Mouse (Mus musculus) MEL (cell line): ENCODE data around the gene Syt1.

Experiments
- CHD2 ChIP-seq: IDR thresholded peaks from 2 replicates; pipeline ENCODE4 v1.6.1; 2011; ENCODE audit warnings: low read length, improper control_type of control experiment
- CTCF ChIP-seq, 3 experiments: IDR thresholded peaks in 2 of 3; conservative IDR thresholded peaks in 1 of 3; 2 replicates each; pipeline ENCODE4 v1.5.1; 2011 to 2012; ENCODE audit warnings: low read length in 3 of 3, low read depth in 2 of 3, mild to moderate bottlenecking in 2 of 3, improper control_type of control experiment in 1 of 3, inconsistent platforms in 1 of 3, mixed read lengths in 1 of 3, moderate library complexity in 1 of 3; ENCODE audit not compliant: control insufficient read depth in 1 of 3, insufficient read depth in 1 of 3, poor library complexity in 1 of 3, severe bottlenecking in 1 of 3
- GABPA ChIP-seq: IDR thresholded peaks from 2 replicates; pipeline ENCODE4 v1.6.1; 2012; ENCODE audit warnings: low read depth, mild to moderate bottlenecking, inconsistent platforms, low read length, improper control_type of control experiment, moderate library complexity
- GATA1 ChIP-seq: IDR thresholded peaks from 2 replicates; pipeline ENCODE4 v1.6.1; 2011; ENCODE audit warnings: low read depth, low read length, improper control_type of control experiment
- HCFC1 ChIP-seq: IDR thresholded peaks from 2 replicates; pipeline ENCODE4 v1.6.1; 2012; ENCODE audit warnings: low read depth, mild to moderate bottlenecking, inconsistent platforms, low read length, improper control_type of control experiment, moderate library complexity
- POLR2A ChIP-seq, 2 experiments: IDR thresholded peaks; 2 replicates each; pipeline ENCODE4 v1.6.1; 2011 to 2012; ENCODE audit warnings: low read length in 2 of 2, mild to moderate bottlenecking in 2 of 2, control low read depth in 1 of 2, improper control_type of control experiment in 1 of 2, low read depth in 1 of 2, moderate library complexity in 1 of 2; ENCODE audit not compliant: control insufficient read depth in 1 of 2, insufficient read depth in 1 of 2, poor library complexity in 1 of 2
- TCF12 ChIP-seq: IDR thresholded peaks from 2 replicates; pipeline ENCODE4 v1.6.1; 2014; ENCODE audit warnings: low read depth, mild to moderate bottlenecking, inconsistent platforms, low read length, improper control_type of control experiment, moderate library complexity
- ZNF384 ChIP-seq: IDR thresholded peaks from 2 replicates; pipeline ENCODE4 v1.6.1; 2012; ENCODE audit warnings: low read depth, mild to moderate bottlenecking, inconsistent platforms, low read length, improper control_type of control experiment

DNA sequence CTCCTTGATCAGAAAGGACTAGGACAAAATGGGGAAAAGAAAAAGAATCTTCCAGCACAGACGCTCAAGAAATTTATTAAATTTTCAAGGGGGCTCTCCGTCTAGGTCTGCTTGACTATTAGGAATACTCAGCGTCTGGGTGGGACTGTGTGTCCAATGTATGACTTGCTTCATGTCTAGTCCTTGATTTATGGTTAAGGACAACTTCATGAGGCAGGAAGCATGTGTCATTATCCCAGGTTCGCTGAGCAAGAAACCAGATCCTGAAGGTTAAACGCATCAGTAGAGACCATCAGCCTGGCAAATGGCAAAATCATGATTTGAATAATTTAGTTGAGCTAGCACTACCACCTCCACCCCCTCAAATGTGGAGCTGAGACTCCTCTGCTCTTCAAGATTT, 135.1 kb downstream of the Syt1 start:
- TF ChIP-seq CTCF (IDR thresholded peaks at IDR 0.05 in 2 of 3, conservative IDR thresholded peaks at IDR 0.05 in 1 of 3; ENCODE audit: control insufficient read depth in 1 of 3, insufficient read depth in 1 of 3, low read depth in 2 of 3, low read length in 3 of 3, poor library complexity in 1 of 3, severe bottlenecking in 1 of 3) (no peak), HCFC1 (no peak), GATA1 (no peak), TCF12 (no peak), ZNF384 (no peak), GABPA (no peak), POLR2A (IDR thresholded peaks at IDR 0.05; ENCODE audit: control insufficient read depth in 1 of 2, insufficient read depth in 1 of 2, low read depth in 1 of 2, low read length in 2 of 2, poor library complexity in 1 of 2) (no peak), CHD2 (no peak)
